Mouse (Mus musculus): ENCODE data around the gene Ykt6. TPM values are rescaled to one million over a fixed set of nuclear protein-coding genes. Genes with fewer than 3 reads are reported as not detected.

Ykt6 gene
- polyA plus RNA-seq, 1 experiment from 2014 or later = 25.5 TPM

GRCm38 (mm10) chr11:5974053-5974452, 18.6 kb downstream of the Ykt6 start:
- no peaks in the 10 kb centered on the region for H3K27me3 ChIP-seq (ENCODE audit: control insufficient read depth, insufficient read depth, low read length)
- no peaks in the 10 kb centered on the region; the same call in 1 of the 2 replicates for H3K36me3 ChIP-seq (ENCODE audit: control insufficient read depth, insufficient read depth, low read length)
- DNase-seq (ENCODE audit: low spot score) (no peak), ATAC-seq (replicated peaks; ENCODE audit: low FRiP score) (no peak)
- no peaks in the 10 kb centered on the region for H3K9me3 ChIP-seq (ENCODE audit: control insufficient read depth, low read length)
- H3K9ac ChIP-seq (ENCODE audit: low read length) = no peak overlapping the region
- H3K4me3 ChIP-seq (ENCODE audit: low read depth, low read length) = no peak overlapping the region
- no peaks in the 10 kb centered on the region for H3K4me1 ChIP-seq (replicated peaks; ENCODE audit: control insufficient read depth, insufficient read depth, low read length)
- WGBS = 78% methylated on average over 6 of the region's 6 CpGs
- H3K27ac ChIP-seq (ENCODE audit: low read depth, low read length) = no peak overlapping the region
- H3K4me2 ChIP-seq (ENCODE audit: low read depth, low read length, severe bottlenecking) = no peak overlapping the region

- 61% methylated on average over 2 of the region's 2 CpGs for WGBS
- Histone ChIP-seq H3K36me3 (ENCODE audit: control insufficient read depth, insufficient read depth, low read length) (no peaks in the 10 kb centered on the region; the same call in 1 of the 2 replicates), H3K27me3 (ENCODE audit: control insufficient read depth, insufficient read depth, low read length) (no peaks in the 10 kb centered on the region), H3K4me1 (replicated peaks; ENCODE audit: control insufficient read depth, insufficient read depth, low read length) (no peaks in the 10 kb centered on the region), H3K9me3 (ENCODE audit: control insufficient read depth, low read length) (no peaks in the 10 kb centered on the region), H3K4me2 (ENCODE audit: low read depth, low read length, severe bottlenecking) (no peak overlapping the region), H3K27ac (ENCODE audit: low read depth, low read length) (no peak overlapping the region), H3K9ac (ENCODE audit: low read length) (no peak overlapping the region), H3K4me3 (ENCODE audit: low read depth, low read length) (no peak overlapping the region)
- ATAC-seq (replicated peaks; ENCODE audit: low FRiP score) (no peak), DNase-seq (ENCODE audit: low spot score) (no peak)
Measured at GRCm38 (mm10) chr11:5975068-5975467, 19.6 kb downstream of the Ykt6 start.

GRCm38 (mm10) chr11:5976106-5976505, 20.6 kb downstream of the Ykt6 start:
- WGBS = 28% methylated on average over 9 of the region's 9 CpGs
- Histone ChIP-seq H3K27me3 (ENCODE audit: control insufficient read depth, insufficient read depth, low read length) (no peaks in the 10 kb centered on the region), H3K9me3 (ENCODE audit: control insufficient read depth, low read length) (no peaks in the 10 kb centered on the region), H3K9ac (ENCODE audit: low read length) (no peak overlapping the region), H3K27ac (ENCODE audit: low read depth, low read length) (no peak overlapping the region), H3K4me3 (ENCODE audit: low read depth, low read length) (no peak overlapping the region), H3K4me1 (replicated peaks; ENCODE audit: control insufficient read depth, insufficient read depth, low read length) (no peaks in the 10 kb centered on the region), H3K36me3 (ENCODE audit: control insufficient read depth, insufficient read depth, low read length) (no peaks in the 10 kb centered on the region; the same call in 1 of the 2 replicates), H3K4me2 (ENCODE audit: low read depth, low read length, severe bottlenecking) (no peak overlapping the region)
- ATAC-seq (replicated peaks; ENCODE audit: low FRiP score) (no peak), DNase-seq (ENCODE audit: low spot score) (no peak)

GRCm38 (mm10) chr11:5979088-5979487, 23.6 kb downstream of the Ykt6 start:
- H3K27me3 ChIP-seq (ENCODE audit: control insufficient read depth, insufficient read depth, low read length) = no peaks in the 10 kb centered on the region
- H3K27ac ChIP-seq (ENCODE audit: low read depth, low read length) = no peak overlapping the region
- no peak for DNase-seq (ENCODE audit: low spot score)
- H3K4me2 ChIP-seq (ENCODE audit: low read depth, low read length, severe bottlenecking) = no peak overlapping the region
- H3K4me3 ChIP-seq (ENCODE audit: low read depth, low read length) = no peak overlapping the region
- H3K9me3 ChIP-seq (ENCODE audit: control insufficient read depth, low read length) = no peaks in the 10 kb centered on the region
- no peaks in the 10 kb centered on the region for H3K4me1 ChIP-seq (replicated peaks; ENCODE audit: control insufficient read depth, insufficient read depth, low read length)
- no peaks in the 10 kb centered on the region for H3K36me3 ChIP-seq (ENCODE audit: control insufficient read depth, insufficient read depth, low read length)
- no peak overlapping the region for H3K9ac ChIP-seq (ENCODE audit: low read length)
- ATAC-seq (replicated peaks; ENCODE audit: low FRiP score) = no peak
- 87% methylated on average over 7 of the region's 7 CpGs for WGBS

- no peak overlapping the region for H3K4me3 ChIP-seq (ENCODE audit: low read depth, low read length)
- H3K36me3 ChIP-seq (ENCODE audit: control insufficient read depth, insufficient read depth, low read length) = no peaks in the 10 kb centered on the region
- H3K9ac ChIP-seq (ENCODE audit: low read length) = no peak overlapping the region
- WGBS = 93% methylated on average over 2 of the region's 2 CpGs
- DNase-seq (ENCODE audit: low spot score) (no peak), ATAC-seq (replicated peaks; ENCODE audit: low FRiP score) (no peak)
- no peak overlapping the region for H3K4me2 ChIP-seq (ENCODE audit: low read depth, low read length, severe bottlenecking)
- no peak overlapping the region for H3K27ac ChIP-seq (ENCODE audit: low read depth, low read length)
- no peaks in the 10 kb centered on the region for H3K9me3 ChIP-seq (ENCODE audit: control insufficient read depth, low read length)
- H3K27me3 ChIP-seq (ENCODE audit: control insufficient read depth, insufficient read depth, low read length) = no peaks in the 10 kb centered on the region
- H3K4me1 ChIP-seq (replicated peaks; ENCODE audit: control insufficient read depth, insufficient read depth, low read length) = no peaks in the 10 kb centered on the region
Measured at GRCm38 (mm10) chr11:5980108-5980507, 24.6 kb downstream of the Ykt6 start.

GRCm38 (mm10) chr11:5980561-5980960, 25.1 kb downstream of the Ykt6 start:
- 73% methylated on average over 8 of the region's 8 CpGs for WGBS
- Histone ChIP-seq H3K27ac (ENCODE audit: low read depth, low read length) (no peak overlapping the region), H3K4me2 (ENCODE audit: low read depth, low read length, severe bottlenecking) (no peak overlapping the region), H3K9me3 (ENCODE audit: control insufficient read depth, low read length) (no peaks in the 10 kb centered on the region), H3K36me3 (ENCODE audit: control insufficient read depth, insufficient read depth, low read length) (no peaks in the 10 kb centered on the region), H3K9ac (ENCODE audit: low read length) (no peak overlapping the region), H3K4me1 (replicated peaks; ENCODE audit: control insufficient read depth, insufficient read depth, low read length) (no peaks in the 10 kb centered on the region), H3K27me3 (ENCODE audit: control insufficient read depth, insufficient read depth, low read length) (no peaks in the 10 kb centered on the region), H3K4me3 (ENCODE audit: low read depth, low read length) (no peak overlapping the region)
- DNase-seq (ENCODE audit: low spot score) = no peak
- ATAC-seq (replicated peaks; ENCODE audit: low FRiP score) = no peak

- Histone ChIP-seq H3K4me2 (ENCODE audit: low read depth, low read length, severe bottlenecking) (no peak overlapping the region), H3K27me3 (ENCODE audit: control insufficient read depth, insufficient read depth, low read length) (no peaks in the 10 kb centered on the region), H3K4me1 (replicated peaks; ENCODE audit: control insufficient read depth, insufficient read depth, low read length) (no peaks in the 10 kb centered on the region), H3K9me3 (ENCODE audit: control insufficient read depth, low read length) (no peaks in the 10 kb centered on the region), H3K27ac (ENCODE audit: low read depth, low read length) (no peak overlapping the region), H3K9ac (ENCODE audit: low read length) (no peak overlapping the region), H3K4me3 (ENCODE audit: low read depth, low read length) (no peak overlapping the region), H3K36me3 (ENCODE audit: control insufficient read depth, insufficient read depth, low read length) (no peaks in the 10 kb centered on the region)
- DNase-seq (ENCODE audit: low spot score) (no peak), ATAC-seq (replicated peaks; ENCODE audit: low FRiP score) (no peak)
- 90% methylated on average over 7 of the region's 7 CpGs for WGBS
Measured at GRCm38 (mm10) chr11:5981323-5981722, 25.8 kb downstream of the Ykt6 start.

- no peaks in the 10 kb centered on the region for H3K27me3 ChIP-seq (ENCODE audit: control insufficient read depth, insufficient read depth, low read length)
- no peak overlapping the region for H3K4me2 ChIP-seq (ENCODE audit: low read depth, low read length, severe bottlenecking)
- H3K9ac ChIP-seq (ENCODE audit: low read length) = no peak overlapping the region
- H3K4me1 ChIP-seq (replicated peaks; ENCODE audit: control insufficient read depth, insufficient read depth, low read length) = no peaks in the 10 kb centered on the region
- no peak overlapping the region for H3K4me3 ChIP-seq (ENCODE audit: low read depth, low read length)
- ATAC-seq (replicated peaks; ENCODE audit: low FRiP score) (no peak), DNase-seq (ENCODE audit: low spot score) (no peak)
- no peaks in the 10 kb centered on the region for H3K9me3 ChIP-seq (ENCODE audit: control insufficient read depth, low read length)
- no peaks in the 10 kb centered on the region for H3K36me3 ChIP-seq (ENCODE audit: control insufficient read depth, insufficient read depth, low read length)
- WGBS = 93% methylated on average over 5 of the region's 5 CpGs
- no peak overlapping the region for H3K27ac ChIP-seq (ENCODE audit: low read depth, low read length)
Measured at GRCm38 (mm10) chr11:5983629-5984028, 28.1 kb downstream of the Ykt6 start.

GRCm38 (mm10) chr11:5988126-5988525, 32.6 kb downstream of the Ykt6 start:
- Histone ChIP-seq H3K4me2 (ENCODE audit: low read depth, low read length, severe bottlenecking) (no peak overlapping the region), H3K9ac (ENCODE audit: low read length) (no peak overlapping the region), H3K4me3 (ENCODE audit: low read depth, low read length) (no peak overlapping the region), H3K27ac (ENCODE audit: low read depth, low read length) (no peak overlapping the region), H3K36me3 (ENCODE audit: control insufficient read depth, insufficient read depth, low read length) (no peaks in the 10 kb centered on the region), H3K9me3 (ENCODE audit: control insufficient read depth, low read length) (no peaks in the 10 kb centered on the region), H3K4me1 (replicated peaks; ENCODE audit: control insufficient read depth, insufficient read depth, low read length) (no peaks in the 10 kb centered on the region), H3K27me3 (ENCODE audit: control insufficient read depth, insufficient read depth, low read length) (no peaks in the 10 kb centered on the region)
- ATAC-seq (replicated peaks; ENCODE audit: low FRiP score) = no peak
- 83% methylated on average over 10 of the region's 10 CpGs for WGBS
- DNase-seq (ENCODE audit: low spot score) = no peak
